Mouse (Mus musculus) spleen, adult 2 months (tissue): ENCODE data around the gene C2cd3.

Experiments used
- CTCF ChIP-seq: fragments of 200-500 bp; IDR thresholded peaks from 2 replicates; pipeline ENCODE4 v1.5.1; 2011; ENCODE audit warnings: mild to moderate bottlenecking, inconsistent platforms; ENCODE audit not compliant: insufficient read depth, insufficient read length, insufficient replicate concordance; ENCODE audit errors: extremely low read depth
- POLR2A ChIP-seq: fragments of 200-500 bp; IDR thresholded peaks from 2 replicates; pipeline ENCODE4 v1.6.1; 2011; ENCODE audit warnings: low read depth, low read length, inconsistent platforms

- TF ChIP-seq CTCF (no peak), POLR2A (no peak)
These were observed 112.5 kb downstream of the C2cd3 start for GRCm38 (mm10) chr7:100484493-100484892.
